Mouse (Mus musculus) neural tube, embryonic 14.5 days (tissue): ENCODE measurements around the gene Myo1d. TPM values are rescaled to one million over a fixed set of nuclear protein-coding genes. Genes with fewer than 3 reads are reported as not detected.

ENCODE experiments used
- ATAC-seq: fragments of 200-750 bp; cut with Nextera tagmentation; 2 replicates; pipeline ENCODE4 v1.8.0; 2017; ENCODE audit warnings: low read depth, mild to moderate bottlenecking, moderate TSS enrichment, moderate library complexity
- H3K27ac ChIP-seq: fragments of 300-500 bp; sonication (generic); 2 replicates; pipeline ENCODE4 v1.5.1; 2014; ENCODE audit warnings: low read depth, mild to moderate bottlenecking, control low read depth, low read length, moderate library complexity, mixed read lengths
- H3K27me3 ChIP-seq: fragments of 300-500 bp; sonication (generic); 2 replicates; pipeline ENCODE4 v1.6.1; 2014; ENCODE audit warnings: low read length; ENCODE audit not compliant: control insufficient read depth, insufficient read depth
- H3K36me3 ChIP-seq: fragments of 300-500 bp; sonication (generic); 2 replicates; pipeline ENCODE4 v1.6.1; 2014; ENCODE audit warnings: low read length, mixed read lengths; ENCODE audit not compliant: control insufficient read depth, insufficient read depth
- H3K4me1 ChIP-seq: fragments of 300-500 bp; sonication (generic); 2 replicates; pipeline ENCODE4 v1.6.1; 2014; ENCODE audit warnings: low read length; ENCODE audit not compliant: control insufficient read depth, insufficient read depth
- H3K4me2 ChIP-seq: fragments of 300-500 bp; sonication (generic); 2 replicates; pipeline ENCODE4 v1.6.1; 2014; ENCODE audit warnings: mild to moderate bottlenecking, low read depth, low read length, control low read depth
- H3K4me3 ChIP-seq: fragments of 300-500 bp; sonication (generic); 2 replicates; pipeline ENCODE4 v1.5.1; 2014; ENCODE audit warnings: low read depth, low read length, control low read depth, mixed read lengths
- H3K9ac ChIP-seq: fragments of 300-500 bp; sonication (generic); replicated peaks from 2 replicates; pipeline ENCODE4 v1.6.1; 2014; ENCODE audit warnings: low read depth, mild to moderate bottlenecking, control low read depth, low read length, mixed read lengths
- H3K9me3 ChIP-seq: fragments of 300-500 bp; sonication (generic); 2 replicates; pipeline ENCODE4 v1.6.1; 2016; ENCODE audit warnings: low read length; ENCODE audit not compliant: control insufficient read depth
- WGBS: fragments of 180-500 bp; shearing (Covaris S2); extraction: QIAGEN DNeasy Blood & Tissue Kit; methylation state at CpG from one replicate; pipeline ENCODE4 v1.1.7; 2014; 5-methylcytosine and 5-hydroxymethylcytosine counted together
- polyA plus RNA-seq: library from polyadenylated mRNA; unstranded; fragments of >200 nt; fragmentation: Nextera tagmentation; extraction: Ambion mirVana; gene quantifications from 2 replicates; pipeline ENCODE4 v1.2.1, GENCODE M21; 2014

The Myo1d gene
- polyA plus RNA-seq, 1 experiment from 2014 or later, result 2.4 TPM

GRCm38 (mm10) chr11:80539056-80539455 lies 240.8 kb downstream of the Myo1d start:
- no peaks in the 10 kb centered on the region for H3K4me1 ChIP-seq
- 86% methylated on average over 4 of the region's 4 CpGs for WGBS
- no peaks in the 10 kb centered on the region for H3K9me3 ChIP-seq
- no peaks in the 10 kb centered on the region for H3K36me3 ChIP-seq
- no peaks in the 10 kb centered on the region for H3K27me3 ChIP-seq
- ATAC-seq, result no peak
- H3K27ac ChIP-seq, result no peak overlapping the region
- no peak overlapping the region for H3K4me3 ChIP-seq
- H3K4me2 ChIP-seq, result no peak overlapping the region
- H3K9ac ChIP-seq, result no peak overlapping the region

GRCm38 (mm10) chr11:80532966-80533365 lies 246.9 kb downstream of the Myo1d start:
- Histone ChIP-seq H3K27ac (no peak overlapping the region), H3K9me3 (no peaks in the 10 kb centered on the region), H3K27me3 (no peaks in the 10 kb centered on the region), H3K4me2 (no peak overlapping the region), H3K4me1 (no peaks in the 10 kb centered on the region), H3K9ac (no peak overlapping the region), H3K4me3 (no peak overlapping the region), H3K36me3 (no peaks in the 10 kb centered on the region)
- 48% methylated on average over 1 of the region's 1 CpGs for WGBS
- no peak for ATAC-seq

- no peak overlapping the region for H3K27ac ChIP-seq
- no peak overlapping the region for H3K9ac ChIP-seq
- H3K4me2 ChIP-seq, result no peak overlapping the region
- no peaks in the 10 kb centered on the region for H3K36me3 ChIP-seq
- no peaks in the 10 kb centered on the region for H3K9me3 ChIP-seq
- no peaks in the 10 kb centered on the region for H3K4me1 ChIP-seq
- no peak overlapping the region for H3K4me3 ChIP-seq
- no peaks in the 10 kb centered on the region for H3K27me3 ChIP-seq
- ATAC-seq, result no peak
- WGBS, result 92% methylated on average over 8 of the region's 8 CpGs
Measured at GRCm38 (mm10) chr11:80529149-80529548, 250.7 kb downstream of the Myo1d start.

GRCm38 (mm10) chr11:80527697-80528096 lies 252.1 kb downstream of the Myo1d start:
- no peak overlapping the region for H3K4me2 ChIP-seq
- no peaks in the 10 kb centered on the region for H3K4me1 ChIP-seq
- no peak overlapping the region for H3K9ac ChIP-seq
- no peaks in the 10 kb centered on the region for H3K9me3 ChIP-seq
- no peaks in the 10 kb centered on the region for H3K27me3 ChIP-seq
- no peaks in the 10 kb centered on the region for H3K36me3 ChIP-seq
- ATAC-seq, result no peak
- no peak overlapping the region for H3K4me3 ChIP-seq
- H3K27ac ChIP-seq, result no peak overlapping the region

DNA sequence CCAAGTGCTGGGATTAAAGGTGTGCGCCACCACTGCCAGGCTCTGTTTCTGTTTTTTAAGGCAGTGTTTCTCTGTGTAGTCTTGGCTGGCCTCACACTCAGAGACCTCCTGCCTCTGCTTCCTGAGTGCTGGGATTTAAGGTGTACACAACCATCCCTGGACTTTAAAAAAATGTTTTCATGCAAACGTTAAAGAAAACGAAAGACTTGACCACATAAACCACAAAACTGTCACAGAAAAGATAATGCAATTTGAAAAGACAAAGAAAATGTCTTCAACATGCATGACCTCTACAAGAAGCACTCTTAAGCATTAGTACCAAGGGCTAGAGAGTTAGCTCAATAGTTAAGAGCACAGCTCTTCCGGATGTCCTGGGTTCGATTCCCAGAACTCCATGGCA lies 255.6 kb downstream of the Myo1d start:
- Histone ChIP-seq H3K9me3 (no peaks in the 10 kb centered on the region), H3K27ac (no peak overlapping the region), H3K27me3 (no peaks in the 10 kb centered on the region), H3K4me3 (no peak overlapping the region), H3K4me2 (no peak overlapping the region), H3K36me3 (no peaks in the 10 kb centered on the region), H3K4me1 (peaks cover 6% of the 10 kb centered on the region; the same call in 1 of the 2 replicates), H3K9ac (no peak overlapping the region)
- WGBS, result 94% methylated on average over 5 of the region's 5 CpGs
- no peak for ATAC-seq

GRCm38 (mm10) chr11:80523410-80523809 lies 256.4 kb downstream of the Myo1d start:
- 64% methylated on average over 4 of the region's 4 CpGs for WGBS

GRCm38 (mm10) chr11:80522852-80523251 lies 257.0 kb downstream of the Myo1d start:
- 65% methylated on average over 2 of the region's 2 CpGs for WGBS
- Histone ChIP-seq H3K9me3 (no peaks in the 10 kb centered on the region), H3K27ac (no peak overlapping the region), H3K4me2 (no peak overlapping the region), H3K27me3 (no peaks in the 10 kb centered on the region), H3K36me3 (no peaks in the 10 kb centered on the region), H3K4me3 (no peak overlapping the region), H3K4me1 (peaks cover 18% of the 10 kb centered on the region), H3K9ac (no peak overlapping the region)
- no peak for ATAC-seq

More at GRCm38 (mm10) chr11:80523410-80523809, 256.4 kb downstream of the Myo1d start:
- H3K9me3 ChIP-seq, result no peaks in the 10 kb centered on the region
- no peaks in the 10 kb centered on the region for H3K27me3 ChIP-seq
- H3K4me2 ChIP-seq, result no peak overlapping the region
- no peak overlapping the region for H3K4me3 ChIP-seq
- no peak for ATAC-seq
- H3K27ac ChIP-seq, result no peak overlapping the region
- H3K4me1 ChIP-seq, result peaks cover 14% of the 10 kb centered on the region
- H3K36me3 ChIP-seq, result no peaks in the 10 kb centered on the region
- H3K9ac ChIP-seq, result no peak overlapping the region

- no peaks in the 10 kb centered on the region for H3K27me3 ChIP-seq
- H3K36me3 ChIP-seq, result no peaks in the 10 kb centered on the region
- 78% methylated on average over 2 of the region's 2 CpGs for WGBS
- no peaks in the 10 kb centered on the region for H3K9me3 ChIP-seq
- no peak overlapping the region for H3K4me3 ChIP-seq
- H3K4me2 ChIP-seq, result no peak overlapping the region
- H3K4me1 ChIP-seq, result peaks cover 18% of the 10 kb centered on the region
- no peak overlapping the region for H3K9ac ChIP-seq
- no peak for ATAC-seq
- no peak overlapping the region for H3K27ac ChIP-seq
Measured at GRCm38 (mm10) chr11:80521148-80521547, 258.7 kb downstream of the Myo1d start.

GRCm38 (mm10) chr11:80518421-80519367 lies 261.1 kb downstream of the Myo1d start:
- H3K27ac ChIP-seq, result peak overlapping the region; percentile 83
- H3K4me2 ChIP-seq, result no peak overlapping the region
- no peak overlapping the region for H3K4me3 ChIP-seq
- H3K36me3 ChIP-seq, result no peaks in the 10 kb centered on the region
- H3K4me1 ChIP-seq, result peaks cover 22% of the 10 kb centered on the region
- 8% methylated on average over 9 of the region's 9 CpGs for WGBS
- H3K27me3 ChIP-seq, result no peaks in the 10 kb centered on the region
- 0 out of 2 replicates have a peak overlapping the region, but pooled peaks have one; percentile 13 for H3K9ac ChIP-seq
- ATAC-seq, result peak; percentile 93
- H3K9me3 ChIP-seq, result no peaks in the 10 kb centered on the region
